In genomic region chr1:118980636-118981035, GRCm38 (mm10) we compare ENCODE assay signal across 9 mouse cellular contexts.
A peak's percentile ranks its signal among the peaks of the same experiment; 100 is the strongest.
DNase-seq lines count a peak whose midpoint lies in the region; ATAC-seq and TF ChIP-seq lines count a peak whose summit lies in the region.
"Had no signal": no experiment of that assay in that cellular context is flagged by ENCODE, and none has a peak within 500 bp of the region (broad histone marks: within the 10 kb centered on the region; RNA-seq: fewer than 3 reads in every experiment).

No protein-coding gene starts in this region.

- no peak overlapping the region for H3K9ac ChIP-seq in forebrain, embryonic 13.5 days
- no peak overlapping the region for H3K9ac ChIP-seq in forebrain, embryonic 15.5 days (replicated peaks)
- no peak overlapping the region for H3K9ac ChIP-seq in lung, embryonic 15.5 days
- no peak overlapping the region for H3K9ac ChIP-seq in intestine, embryonic 15.5 days
- H3K9ac ChIP-seq in liver, embryonic 11.5 days (ENCODE audit: low read depth, low read length), result no peak overlapping the region

- WGBS in forebrain, embryonic 13.5 days, result 31% methylated on average over 7 of the region's 7 CpGs
- WGBS in forebrain, embryonic 15.5 days, result 29% methylated on average over 7 of the region's 7 CpGs
- 36% methylated on average over 7 of the region's 7 CpGs for WGBS in lung, embryonic 15.5 days
- WGBS in lung, adult 2 months, result 35% methylated on average over 7 of the region's 7 CpGs
- WGBS in intestine, embryonic 15.5 days, result 46% methylated on average over 7 of the region's 7 CpGs
- 72% methylated on average over 7 of the region's 7 CpGs for WGBS in liver, embryonic 11.5 days

- TF ChIP-seq CTCF in lung, adult 2 months (IDR thresholded peaks at IDR 0.05; ENCODE audit: insufficient read depth, low read length), result no peak

- no peak for TF ChIP-seq POLR2A in lung, adult 2 months (IDR thresholded peaks at IDR 0.05; ENCODE audit: borderline replicate concordance, extremely low read depth, low read depth, low read length)

- peaks cover 68% of the 10 kb centered on the region for H3K4me1 ChIP-seq in forebrain, embryonic 13.5 days
- peaks cover 51% of the 10 kb centered on the region for H3K4me1 ChIP-seq in forebrain, embryonic 15.5 days
- H3K4me1 ChIP-seq in lung, embryonic 15.5 days, result peaks cover 72% of the 10 kb centered on the region
- H3K4me1 ChIP-seq in lung, adult 2 months (ENCODE audit: control insufficient read depth, insufficient read depth, low read length), result no peaks in the 10 kb centered on the region
- H3K4me1 ChIP-seq in intestine, embryonic 15.5 days (replicated peaks), result peaks cover 47% of the 10 kb centered on the region
- peaks cover 7% of the 10 kb centered on the region for H3K4me1 ChIP-seq in liver, embryonic 11.5 days (replicated peaks; ENCODE audit: control insufficient read depth, insufficient read depth, low read length)
- H3K4me1 ChIP-seq: megakaryocyte, embryonic 14.5 days had no signal

- 0 out of 2 replicates have a peak overlapping the region, but pooled peaks have one; percentile 10 for H3K27ac ChIP-seq in forebrain, embryonic 13.5 days
- H3K27ac ChIP-seq in forebrain, embryonic 15.5 days (replicated peaks), result no peak overlapping the region
- H3K27ac ChIP-seq in lung, embryonic 15.5 days, result 0 out of 2 replicates have a peak overlapping the region, but pooled peaks have one; percentile 93
- H3K27ac ChIP-seq in intestine, embryonic 15.5 days, result no peak overlapping the region
- H3K27ac ChIP-seq in liver, embryonic 11.5 days (ENCODE audit: low read depth, low read length), result no peak overlapping the region

- no peaks in the 10 kb centered on the region for H3K9me3 ChIP-seq in forebrain, embryonic 13.5 days (replicated peaks)
- no peaks in the 10 kb centered on the region for H3K9me3 ChIP-seq in forebrain, embryonic 15.5 days
- no peaks in the 10 kb centered on the region for H3K9me3 ChIP-seq in lung, embryonic 15.5 days
- no peaks in the 10 kb centered on the region for H3K9me3 ChIP-seq in intestine, embryonic 15.5 days
- H3K9me3 ChIP-seq in liver, embryonic 11.5 days (ENCODE audit: control insufficient read depth, low read length), result no peaks in the 10 kb centered on the region

- no peak overlapping the region for H3K4me3 ChIP-seq in forebrain, embryonic 13.5 days
- no peak overlapping the region for H3K4me3 ChIP-seq in forebrain, embryonic 15.5 days
- no peak overlapping the region for H3K4me3 ChIP-seq in lung, embryonic 15.5 days
- no peak overlapping the region for H3K4me3 ChIP-seq in lung, adult 2 months (replicated peaks; ENCODE audit: extremely low read depth, low read depth, low read length)
- no peak overlapping the region for H3K4me3 ChIP-seq in intestine, embryonic 15.5 days (replicated peaks)
- H3K4me3 ChIP-seq in liver, embryonic 11.5 days (ENCODE audit: low read depth, low read length), result no peak overlapping the region
- H3K4me3 ChIP-seq: megakaryocyte, embryonic 14.5 days had no signal

- ATAC-seq in forebrain, embryonic 13.5 days, result no peak
- ATAC-seq in forebrain, embryonic 15.5 days (replicated peaks), result no peak
- no peak for ATAC-seq in lung, embryonic 15.5 days (ENCODE audit: borderline replicate concordance, extremely low read depth, low FRiP score, low TSS enrichment)
- ATAC-seq in intestine, embryonic 15.5 days, result no peak
- no peak for ATAC-seq in liver, embryonic 11.5 days (replicated peaks; ENCODE audit: low FRiP score)

- H3K27me3 ChIP-seq in forebrain, embryonic 13.5 days, result no peaks in the 10 kb centered on the region
- no peaks in the 10 kb centered on the region for H3K27me3 ChIP-seq in forebrain, embryonic 15.5 days
- H3K27me3 ChIP-seq in lung, embryonic 15.5 days, result 0 out of 2 replicates have a peak, but pooled peaks cover 4% of the 10 kb centered on the region
- no peaks in the 10 kb centered on the region for H3K27me3 ChIP-seq in intestine, embryonic 15.5 days (replicated peaks)
- H3K27me3 ChIP-seq in liver, embryonic 11.5 days (replicated peaks; ENCODE audit: control insufficient read depth, insufficient read depth, low read length), result no peaks in the 10 kb centered on the region
- H3K27me3 ChIP-seq: megakaryocyte, embryonic 14.5 days had no signal

- H3K4me2 ChIP-seq in forebrain, embryonic 13.5 days, result peak overlapping the region; percentile 46; the same call in 1 of the 2 replicates
- no peak overlapping the region for H3K4me2 ChIP-seq in forebrain, embryonic 15.5 days (replicated peaks)
- H3K4me2 ChIP-seq in lung, embryonic 15.5 days, result peak overlapping the region; percentile 45
- H3K4me2 ChIP-seq in intestine, embryonic 15.5 days (replicated peaks), result peak overlapping the region; percentile 51
- H3K4me2 ChIP-seq in liver, embryonic 11.5 days, result no peak overlapping the region

- H3K36me3 ChIP-seq in forebrain, embryonic 13.5 days (ENCODE audit: poor library complexity, severe bottlenecking), result 0 out of 2 replicates have a peak, but pooled peaks cover 3% of the 10 kb centered on the region
- no peaks in the 10 kb centered on the region for H3K36me3 ChIP-seq in forebrain, embryonic 15.5 days
- H3K36me3 ChIP-seq in lung, embryonic 15.5 days, result no peaks in the 10 kb centered on the region
- no peaks in the 10 kb centered on the region for H3K36me3 ChIP-seq in intestine, embryonic 15.5 days
- H3K36me3 ChIP-seq in liver, embryonic 11.5 days (ENCODE audit: control insufficient read depth, insufficient read depth, low read length), result no peaks in the 10 kb centered on the region

- no peak for DNase-seq in lung, adult 2 months
- peak; percentile 32 for DNase-seq in skeletal muscle tissue, adult 2 months (ENCODE audit: low read depth, low spot score)
- DNase-seq in liver, embryonic 11.5 days (ENCODE audit: low spot score), result no peak
- no peak for DNase-seq in spleen, postnatal 10 days (ENCODE audit: low spot score in 2 of 2)

Comparison
In these comparisons a context has a peak if more than half of its experiments do, and no peak if none do; other contexts are left out.
1. H3K27ac ChIP-seq: peak in forebrain, embryonic 13.5 days (single experiment) and lung, embryonic 15.5 days (single experiment); none in forebrain, embryonic 15.5 days (single experiment), intestine, embryonic 15.5 days (single experiment) and liver, embryonic 11.5 days (single experiment).
2. H3K4me2 ChIP-seq: peak in forebrain, embryonic 13.5 days (single experiment), lung, embryonic 15.5 days (single experiment) and intestine, embryonic 15.5 days (single experiment); none in forebrain, embryonic 15.5 days (single experiment) and liver, embryonic 11.5 days (single experiment).